Mouse (Mus musculus) lung, postnatal 0 days (tissue): ENCODE measurements around the gene Ptprt. TPM values are rescaled to one million over a fixed set of nuclear protein-coding genes. Genes with fewer than 3 reads are reported as not detected.
"Not testable (repeated sequence)": the region's sequence is repeated elsewhere in the genome, so short reads cannot be mapped to it uniquely, and the experiment has no call there.

ENCODE experiments used
- ATAC-seq: fragments of 200-750 bp; cut with Nextera tagmentation; 2 replicates; pipeline ENCODE4 v1.8.0; 2017; ENCODE audit warnings: moderate library complexity
- DNase-seq: peaks from one replicate; pipeline ENCODE4 v3.0.0-alpha.2; 2016; ENCODE audit warnings: low spot score
- H3K27ac ChIP-seq: fragments of 300-500 bp; sonication (generic); 2 replicates; pipeline ENCODE4 v1.5.1; 2014; ENCODE audit warnings: antibody characterized with exemption, mild to moderate bottlenecking, low read length, mixed read lengths
- H3K27me3 ChIP-seq: fragments of 300-500 bp; sonication (generic); replicated peaks from 2 replicates; pipeline ENCODE4 v1.6.1; 2014; ENCODE audit warnings: low read length, mixed read lengths; ENCODE audit not compliant: insufficient read depth
- H3K36me3 ChIP-seq: fragments of 300-500 bp; sonication (generic); 2 replicates; pipeline ENCODE4 v1.6.1; 2014; ENCODE audit warnings: low read length, mixed read lengths; ENCODE audit not compliant: insufficient read depth
- H3K4me1 ChIP-seq: fragments of 300-500 bp; sonication (generic); 2 replicates; pipeline ENCODE4 v1.6.1; 2014; ENCODE audit warnings: antibody characterized with exemption, low read depth, low read length, mixed read lengths; ENCODE audit not compliant: insufficient read depth
- H3K4me2 ChIP-seq: fragments of 300-500 bp; sonication (generic); replicated peaks from 2 replicates; pipeline ENCODE4 v1.6.1; 2014; ENCODE audit warnings: low read depth, mild to moderate bottlenecking, low read length, moderate library complexity, mixed read lengths
- H3K4me3 ChIP-seq: fragments of 300-500 bp; sonication (generic); 2 replicates; pipeline ENCODE4 v1.5.1; 2014; ENCODE audit warnings: low read depth, low read length
- H3K9ac ChIP-seq: fragments of 300-500 bp; sonication (generic); replicated peaks from 2 replicates; pipeline ENCODE4 v1.6.1; 2014; ENCODE audit warnings: low read depth, mild to moderate bottlenecking
- H3K9me3 ChIP-seq: fragments of 300-500 bp; sonication (generic); 2 replicates; pipeline ENCODE4 v1.6.1; 2016; ENCODE audit warnings: low read length, mixed read lengths
- CTCF ChIP-seq: IDR thresholded peaks from 2 replicates; pipeline ENCODE4 v1.5.1; 2016; ENCODE audit warnings: antibody characterized with exemption, mild to moderate bottlenecking
- EP300 ChIP-seq: IDR thresholded peaks from 2 replicates; pipeline ENCODE4 v1.6.1; 2016; ENCODE audit warnings: antibody characterized with exemption, mild to moderate bottlenecking, control low read depth
- WGBS: fragments of 180-500 bp; shearing (Covaris S2); extraction: QIAGEN DNeasy Blood & Tissue Kit; methylation state at CpG from one replicate; pipeline ENCODE4 v1.1.7; 2014; 5-methylcytosine and 5-hydroxymethylcytosine counted together
- polyA plus RNA-seq: library from polyadenylated mRNA; unstranded; fragments of >200 nt; fragmentation: Nextera tagmentation; extraction: Ambion mirVana; gene quantifications from 2 replicates; pipeline ENCODE4 v1.2.1, GENCODE M21; 2015

Gene Ptprt
- polyA plus RNA-seq, 1 experiment from 2014 or later = 0.37 TPM

GRCm38 (mm10) chr2:161534151-161534550 lies 1126.8 kb downstream of the Ptprt start:
- H3K4me2 ChIP-seq = no peak overlapping the region
- DNase-seq (no peak), ATAC-seq (no peak)
- WGBS = 82% methylated on average over 7 of the region's 7 CpGs
- TF ChIP-seq EP300 (no peak), CTCF (no peak)
- no peaks in the 10 kb centered on the region for H3K27me3 ChIP-seq
- H3K4me1 ChIP-seq = no peaks in the 10 kb centered on the region
- H3K27ac ChIP-seq = no peak overlapping the region
- no peaks in the 10 kb centered on the region for H3K9me3 ChIP-seq
- no peaks in the 10 kb centered on the region for H3K36me3 ChIP-seq
- H3K4me3 ChIP-seq = no peak overlapping the region
- no peak overlapping the region for H3K9ac ChIP-seq

GRCm38 (mm10) chr2:161527192-161527591 lies 1133.8 kb downstream of the Ptprt start:
- no peak for ATAC-seq
- Histone ChIP-seq H3K4me2 (no peak overlapping the region), H3K9ac (no peak overlapping the region), H3K4me1 (no peaks in the 10 kb centered on the region), H3K27me3 (no peaks in the 10 kb centered on the region), H3K27ac (no peak overlapping the region), H3K9me3 (no peaks in the 10 kb centered on the region), H3K36me3 (no peaks in the 10 kb centered on the region), H3K4me3 (no peak overlapping the region)
- 10% methylated on average over 1 of the region's 1 CpGs for WGBS
- no peak for DNase-seq
- TF ChIP-seq EP300 = no peak
- no peak for TF ChIP-seq CTCF

- DNase-seq = no peak
- no peaks in the 10 kb centered on the region for H3K27me3 ChIP-seq
- H3K36me3 ChIP-seq = no peaks in the 10 kb centered on the region
- TF ChIP-seq CTCF (no peak), EP300 (no peak)
- H3K4me3 ChIP-seq = no peak overlapping the region
- no peak overlapping the region for H3K9ac ChIP-seq
- 55% methylated on average over 2 of the region's 2 CpGs for WGBS
- ATAC-seq = no peak
- H3K9me3 ChIP-seq = no peaks in the 10 kb centered on the region
- no peak overlapping the region for H3K27ac ChIP-seq
- H3K4me1 ChIP-seq = no peaks in the 10 kb centered on the region
- no peak overlapping the region for H3K4me2 ChIP-seq
Measured at GRCm38 (mm10) chr2:161519671-161520070, 1141.3 kb downstream of the Ptprt start.

- H3K9me3 ChIP-seq = no peaks in the 10 kb centered on the region
- TF ChIP-seq EP300 (no peak), CTCF (no peak)
- H3K4me1 ChIP-seq = no peaks in the 10 kb centered on the region
- 29% methylated on average over 5 of the region's 5 CpGs for WGBS
- DNase-seq (no peak), ATAC-seq (no peak)
- no peaks in the 10 kb centered on the region for H3K36me3 ChIP-seq
- no peak overlapping the region for H3K4me3 ChIP-seq
- H3K9ac ChIP-seq = no peak overlapping the region
- no peak overlapping the region for H3K27ac ChIP-seq
- H3K4me2 ChIP-seq = no peak overlapping the region
- H3K27me3 ChIP-seq = no peaks in the 10 kb centered on the region
Measured at GRCm38 (mm10) chr2:161516921-161517320, 1144.0 kb downstream of the Ptprt start.

GRCm38 (mm10) chr2:161513256-161513655 lies 1147.7 kb downstream of the Ptprt start:
- H3K9ac ChIP-seq = no peak overlapping the region
- TF ChIP-seq EP300 (no peak), CTCF (no peak)
- no peak overlapping the region for H3K4me2 ChIP-seq
- no peak overlapping the region for H3K4me3 ChIP-seq
- no peaks in the 10 kb centered on the region for H3K36me3 ChIP-seq
- no peaks in the 10 kb centered on the region for H3K27me3 ChIP-seq
- no peaks in the 10 kb centered on the region for H3K9me3 ChIP-seq
- no peaks in the 10 kb centered on the region for H3K4me1 ChIP-seq
- no peak overlapping the region for H3K27ac ChIP-seq
- 80% methylated on average over 1 of the region's 1 CpGs for WGBS
- ATAC-seq (no peak), DNase-seq (no peak)

GRCm38 (mm10) chr2:161511880-161512570 lies 1148.9 kb downstream of the Ptprt start:
- H3K27me3 ChIP-seq, H3K4me2 ChIP-seq, H3K9me3 ChIP-seq, H3K36me3 ChIP-seq, H3K27ac ChIP-seq, H3K4me1 ChIP-seq, H3K9ac ChIP-seq, H3K4me3 ChIP-seq: not testable (repeated sequence)
- ATAC-seq = peak; percentile 67
- 16% methylated on average over 6 of the region's 15 CpGs for WGBS
- DNase-seq = peak; percentile 65
